Mouse (Mus musculus) heart, embryonic 16.5 days (tissue): Measurements from ENCODE around the gene Slc30a9. TPM values are rescaled to one million over a fixed set of nuclear protein-coding genes. Genes with fewer than 3 reads are reported as not detected.

Experiments
- ATAC-seq: fragments of 200-750 bp; cut with Nextera tagmentation; replicated peaks from 2 replicates; pipeline ENCODE4 v1.8.0; 2017; ENCODE audit warnings: moderate number of reproducible peaks; ENCODE audit not compliant: insufficient read depth, low FRiP score; ENCODE audit errors: extremely low read depth
- H3K27ac ChIP-seq: fragments of 300-500 bp; sonication (generic); 2 replicates; pipeline ENCODE4 v1.5.1; 2014; ENCODE audit warnings: mild to moderate bottlenecking, low read length, control low read depth, moderate library complexity
- H3K27me3 ChIP-seq: fragments of 300-500 bp; sonication (generic); 2 replicates; pipeline ENCODE4 v1.6.1; 2014; ENCODE audit warnings: low read length, mixed read lengths; ENCODE audit not compliant: control insufficient read depth, insufficient read depth
- H3K36me3 ChIP-seq: fragments of 300-500 bp; sonication (generic); 2 replicates; pipeline ENCODE4 v1.6.1; 2014; ENCODE audit not compliant: control insufficient read depth, insufficient read depth
- H3K4me1 ChIP-seq: fragments of 300-500 bp; sonication (generic); 2 replicates; pipeline ENCODE4 v1.6.1; 2014; ENCODE audit warnings: low read length, mixed read lengths; ENCODE audit not compliant: control insufficient read depth, insufficient read depth
- H3K4me2 ChIP-seq: fragments of 300-500 bp; sonication (generic); 2 replicates; pipeline ENCODE4 v1.6.1; 2014; ENCODE audit warnings: low read depth, mild to moderate bottlenecking, control low read depth, low read length
- H3K4me3 ChIP-seq: fragments of 300-500 bp; sonication (generic); 2 replicates; pipeline ENCODE4 v1.5.1; 2014; ENCODE audit warnings: mild to moderate bottlenecking, control low read depth, low read length
- H3K9ac ChIP-seq: fragments of 300-500 bp; sonication (generic); 2 replicates; pipeline ENCODE4 v1.6.1; 2014; ENCODE audit warnings: low read length, control low read depth
- H3K9me3 ChIP-seq: fragments of 300-500 bp; sonication (generic); replicated peaks from 2 replicates; pipeline ENCODE4 v1.6.1; 2016; ENCODE audit warnings: low read length; ENCODE audit not compliant: control insufficient read depth
- WGBS: fragments of 180-500 bp; shearing (Covaris S2); extraction: QIAGEN DNeasy Blood & Tissue Kit; methylation state at CpG from one replicate; pipeline ENCODE4 v1.1.7; 2014; 5-methylcytosine and 5-hydroxymethylcytosine counted together
- polyA plus RNA-seq: library from polyadenylated mRNA; unstranded; fragments of >200 nt; fragmentation: Nextera tagmentation; extraction: Ambion mirVana; gene quantifications from 2 replicates; pipeline ENCODE4 v1.2.1, GENCODE M21; 2015

Gene Slc30a9
- polyA plus RNA-seq, 1 experiment from 2014 or later, result 120 TPM

- Histone ChIP-seq H3K4me3 (no peak overlapping the region), H3K4me2 (no peak overlapping the region), H3K9me3 (no peaks in the 10 kb centered on the region), H3K4me1 (peaks cover 1% of the 10 kb centered on the region; the same call in 1 of the 2 replicates), H3K36me3 (peaks cover 16% of the 10 kb centered on the region), H3K9ac (no peak overlapping the region), H3K27me3 (no peaks in the 10 kb centered on the region), H3K27ac (no peak overlapping the region)
- 86% methylated on average over 12 of the region's 12 CpGs for WGBS
- ATAC-seq, result no peak
Measured at GRCm38 (mm10) chr5:67400608-67401480, 94.1 kb downstream of the Slc30a9 start.

GRCm38 (mm10) chr5:67401612-67402011, 94.9 kb downstream of the Slc30a9 start:
- no peak overlapping the region for H3K4me2 ChIP-seq
- no peak overlapping the region for H3K9ac ChIP-seq
- H3K9me3 ChIP-seq, result no peaks in the 10 kb centered on the region
- H3K27ac ChIP-seq, result no peak overlapping the region
- no peak overlapping the region for H3K4me3 ChIP-seq
- no peaks in the 10 kb centered on the region for H3K27me3 ChIP-seq
- peaks cover 16% of the 10 kb centered on the region for H3K36me3 ChIP-seq
- H3K4me1 ChIP-seq, result no peaks in the 10 kb centered on the region
- WGBS, result 73% methylated on average over 9 of the region's 9 CpGs
- no peak for ATAC-seq

- no peak overlapping the region for H3K9ac ChIP-seq
- H3K4me3 ChIP-seq, result no peak overlapping the region
- no peaks in the 10 kb centered on the region for H3K27me3 ChIP-seq
- H3K9me3 ChIP-seq, result no peaks in the 10 kb centered on the region
- H3K4me2 ChIP-seq, result no peak overlapping the region
- WGBS, result 60% methylated on average over 7 of the region's 7 CpGs
- H3K27ac ChIP-seq, result no peak overlapping the region
- peaks cover 13% of the 10 kb centered on the region; the same call in 1 of the 2 replicates for H3K4me1 ChIP-seq
- no peak for ATAC-seq
- no peaks in the 10 kb centered on the region; the same call in 1 of the 2 replicates for H3K36me3 ChIP-seq
Measured at GRCm38 (mm10) chr5:67404380-67404779, 97.6 kb downstream of the Slc30a9 start.

DNA sequence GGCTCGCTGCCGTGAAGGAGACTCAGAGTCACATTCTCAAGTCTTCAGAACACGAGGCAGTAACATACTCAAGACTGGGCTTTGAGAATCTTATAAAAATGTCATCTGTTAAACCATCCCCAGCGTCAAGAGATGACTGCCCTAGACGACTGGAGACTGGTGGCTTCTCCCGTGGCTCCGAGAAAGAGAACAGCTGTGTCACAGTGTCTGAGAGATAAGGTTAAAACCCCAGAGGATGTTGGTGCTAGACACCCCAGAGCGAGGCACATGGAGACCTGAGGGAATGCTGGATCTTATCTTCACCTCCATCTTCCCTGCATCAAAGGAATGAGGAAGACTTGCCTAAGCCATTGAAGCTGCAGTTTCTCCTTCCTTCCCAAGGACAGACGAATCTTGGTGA, 98.2 kb downstream of the Slc30a9 start:
- no peak overlapping the region for H3K27ac ChIP-seq
- H3K27me3 ChIP-seq, result no peaks in the 10 kb centered on the region
- ATAC-seq, result no peak
- H3K36me3 ChIP-seq, result no peaks in the 10 kb centered on the region; the same call in 1 of the 2 replicates
- no peak overlapping the region for H3K4me3 ChIP-seq
- no peak overlapping the region for H3K4me2 ChIP-seq
- no peaks in the 10 kb centered on the region for H3K9me3 ChIP-seq
- WGBS, result 57% methylated on average over 9 of the region's 9 CpGs
- no peak overlapping the region for H3K9ac ChIP-seq
- peaks cover 18% of the 10 kb centered on the region for H3K4me1 ChIP-seq

Other genes with a start within 250 kb of the Slc30a9 start
- 0.22 and 0.25 TPM in 2 replicates for gene Phox2b, start 207.7 kb upstream of the Slc30a9 start, polyA plus RNA-seq
- gene Tmem33, start 46.4 kb upstream of the Slc30a9 start, polyA plus RNA-seq, result 48.5 and 50.3 TPM in 2 replicates
- gene Bend4, start 121.4 kb downstream of the Slc30a9 start, polyA plus RNA-seq, result 12.3 and 12.7 TPM in 2 replicates